Mouse (Mus musculus): ENCODE measurements around the gene Abcf1. TPM values are rescaled to one million over a fixed set of nuclear protein-coding genes. Genes with fewer than 3 reads are reported as not detected.
"Not testable (repeated sequence)": the region's sequence is repeated elsewhere in the genome, so short reads cannot be mapped to it uniquely, and the experiment has no call there.

Abcf1 gene
- polyA plus RNA-seq, 1 experiment from 2014 or later, result 73.9 TPM

GRCm38 (mm10) chr17:35952559-35952958 is 17.0 kb downstream of the Abcf1 start:
- peak; percentile 35; the same call in 1 of the 2 replicates for ATAC-seq
- H3K9ac ChIP-seq (ENCODE audit: low read depth, low read length); H3K9me3 ChIP-seq (ENCODE audit: control insufficient read depth, low read length); H3K27me3 ChIP-seq (replicated peaks; ENCODE audit: control insufficient read depth, insufficient read depth, low read length); H3K27ac ChIP-seq (ENCODE audit: low read depth, low read length); H3K4me3 ChIP-seq (ENCODE audit: low read length); H3K4me2 ChIP-seq (ENCODE audit: low read length); H3K4me1 ChIP-seq (ENCODE audit: control insufficient read depth, insufficient read depth, low read depth, low read length): not testable (repeated sequence)
- WGBS, result 100% methylated on average over 2 of the region's 3 CpGs
- peaks cover 14% of the 10 kb centered on the region for H3K36me3 ChIP-seq (ENCODE audit: control insufficient read depth, insufficient read depth, low read length)

- not testable (repeated sequence) for H3K4me1 ChIP-seq (ENCODE audit: control insufficient read depth, insufficient read depth, low read depth, low read length); H3K9me3 ChIP-seq (ENCODE audit: control insufficient read depth, low read length); H3K4me3 ChIP-seq (ENCODE audit: low read length); H3K36me3 ChIP-seq (ENCODE audit: control insufficient read depth, insufficient read depth, low read length); H3K27me3 ChIP-seq (replicated peaks; ENCODE audit: control insufficient read depth, insufficient read depth, low read length); ATAC-seq; H3K9ac ChIP-seq (ENCODE audit: low read depth, low read length); H3K27ac ChIP-seq (ENCODE audit: low read depth, low read length); H3K4me2 ChIP-seq (ENCODE audit: low read length)
Observed at GRCm38 (mm10) chr17:35950946-35951345, 18.6 kb downstream of the Abcf1 start.

- no peak overlapping the region for H3K4me2 ChIP-seq (ENCODE audit: low read length)
- WGBS, result 49% methylated on average over 1 of the region's 1 CpGs
- ATAC-seq, result no peak
Observed at GRCm38 (mm10) chr17:35939941-35940340, 29.6 kb downstream of the Abcf1 start.

GRCm38 (mm10) chr17:35939108-35939507 is 30.5 kb downstream of the Abcf1 start:
- ATAC-seq, result no peak
- H3K4me1 ChIP-seq (ENCODE audit: control insufficient read depth, insufficient read depth, low read depth, low read length), result no peaks in the 10 kb centered on the region
- no peak overlapping the region for H3K4me2 ChIP-seq (ENCODE audit: low read length)
- H3K27me3 ChIP-seq (replicated peaks; ENCODE audit: control insufficient read depth, insufficient read depth, low read length), result no peaks in the 10 kb centered on the region
- WGBS, result 49% methylated on average over 2 of the region's 2 CpGs
- H3K27ac ChIP-seq (ENCODE audit: low read depth, low read length), result no peak overlapping the region
- no peaks in the 10 kb centered on the region for H3K9me3 ChIP-seq (ENCODE audit: control insufficient read depth, low read length)
- no peak overlapping the region for H3K4me3 ChIP-seq (ENCODE audit: low read length)
- H3K36me3 ChIP-seq (ENCODE audit: control insufficient read depth, insufficient read depth, low read length), result no peaks in the 10 kb centered on the region
- no peak overlapping the region for H3K9ac ChIP-seq (ENCODE audit: low read depth, low read length)

More at GRCm38 (mm10) chr17:35939941-35940340, 29.6 kb downstream of the Abcf1 start:
- H3K27me3 ChIP-seq (replicated peaks; ENCODE audit: control insufficient read depth, insufficient read depth, low read length), result no peaks in the 10 kb centered on the region
- no peak overlapping the region for H3K27ac ChIP-seq (ENCODE audit: low read depth, low read length)
- H3K4me1 ChIP-seq (ENCODE audit: control insufficient read depth, insufficient read depth, low read depth, low read length), result no peaks in the 10 kb centered on the region
- no peaks in the 10 kb centered on the region for H3K36me3 ChIP-seq (ENCODE audit: control insufficient read depth, insufficient read depth, low read length)
- no peaks in the 10 kb centered on the region for H3K9me3 ChIP-seq (ENCODE audit: control insufficient read depth, low read length)
- H3K9ac ChIP-seq (ENCODE audit: low read depth, low read length), result no peak overlapping the region
- no peak overlapping the region for H3K4me3 ChIP-seq (ENCODE audit: low read length)

- Histone ChIP-seq H3K9me3 (ENCODE audit: control insufficient read depth, low read length) (no peaks in the 10 kb centered on the region), H3K27me3 (replicated peaks; ENCODE audit: control insufficient read depth, insufficient read depth, low read length) (no peaks in the 10 kb centered on the region), H3K27ac (ENCODE audit: low read depth, low read length) (no peak overlapping the region), H3K4me1 (ENCODE audit: control insufficient read depth, insufficient read depth, low read depth, low read length) (no peaks in the 10 kb centered on the region), H3K4me3 (ENCODE audit: low read length) (no peak overlapping the region), H3K4me2 (ENCODE audit: low read length) (no peak overlapping the region), H3K36me3 (ENCODE audit: control insufficient read depth, insufficient read depth, low read length) (no peaks in the 10 kb centered on the region), H3K9ac (ENCODE audit: low read depth, low read length) (no peak overlapping the region)
- ATAC-seq, result peak; percentile 90
- 53% methylated on average over 2 of the region's 2 CpGs for WGBS
Observed at GRCm38 (mm10) chr17:35937700-35938348, 31.7 kb downstream of the Abcf1 start.

GRCm38 (mm10) chr17:35935763-35936162 is 33.8 kb downstream of the Abcf1 start:
- H3K4me1 ChIP-seq (ENCODE audit: control insufficient read depth, insufficient read depth, low read depth, low read length); H3K4me2 ChIP-seq (ENCODE audit: low read length); H3K36me3 ChIP-seq (ENCODE audit: control insufficient read depth, insufficient read depth, low read length); H3K27me3 ChIP-seq (replicated peaks; ENCODE audit: control insufficient read depth, insufficient read depth, low read length); H3K9me3 ChIP-seq (ENCODE audit: control insufficient read depth, low read length); H3K9ac ChIP-seq (ENCODE audit: low read depth, low read length); H3K27ac ChIP-seq (ENCODE audit: low read depth, low read length); ATAC-seq; H3K4me3 ChIP-seq (ENCODE audit: low read length): not testable (repeated sequence)
- WGBS, result 89% methylated on average over 14 of the region's 14 CpGs

- Histone ChIP-seq H3K27ac (ENCODE audit: low read depth, low read length) (no peak overlapping the region), H3K4me2 (ENCODE audit: low read length) (no peak overlapping the region), H3K9me3 (ENCODE audit: control insufficient read depth, low read length) (no peaks in the 10 kb centered on the region), H3K9ac (ENCODE audit: low read depth, low read length) (no peak overlapping the region), H3K4me3 (ENCODE audit: low read length) (no peak overlapping the region), H3K4me1 (ENCODE audit: control insufficient read depth, insufficient read depth, low read depth, low read length) (no peaks in the 10 kb centered on the region), H3K36me3 (ENCODE audit: control insufficient read depth, insufficient read depth, low read length) (peaks cover 32% of the 10 kb centered on the region), H3K27me3 (replicated peaks; ENCODE audit: control insufficient read depth, insufficient read depth, low read length) (no peaks in the 10 kb centered on the region)
- 86% methylated on average over 4 of the region's 4 CpGs for WGBS
- ATAC-seq, result no peak
Observed at GRCm38 (mm10) chr17:35932608-35933007, 37.0 kb downstream of the Abcf1 start.

- WGBS, result 89% methylated on average over 12 of the region's 12 CpGs
- Histone ChIP-seq H3K9me3 (ENCODE audit: control insufficient read depth, low read length) (no peaks in the 10 kb centered on the region), H3K36me3 (ENCODE audit: control insufficient read depth, insufficient read depth, low read length) (peaks cover 46% of the 10 kb centered on the region)
Observed at GRCm38 (mm10) chr17:35930627-35931026, 38.9 kb downstream of the Abcf1 start.

GRCm38 (mm10) chr17:35929534-35929933 is 40.0 kb downstream of the Abcf1 start:
- Histone ChIP-seq H3K36me3 (ENCODE audit: control insufficient read depth, insufficient read depth, low read length) (peaks cover 53% of the 10 kb centered on the region), H3K9ac (ENCODE audit: low read depth, low read length) (no peak overlapping the region), H3K27ac (ENCODE audit: low read depth, low read length) (no peak overlapping the region), H3K27me3 (replicated peaks; ENCODE audit: control insufficient read depth, insufficient read depth, low read length) (no peaks in the 10 kb centered on the region), H3K9me3 (ENCODE audit: control insufficient read depth, low read length) (no peaks in the 10 kb centered on the region), H3K4me2 (ENCODE audit: low read length) (no peak overlapping the region), H3K4me1 (ENCODE audit: control insufficient read depth, insufficient read depth, low read depth, low read length) (no peaks in the 10 kb centered on the region), H3K4me3 (ENCODE audit: low read length) (no peak overlapping the region)
- no peak for ATAC-seq
- 95% methylated on average over 2 of the region's 2 CpGs for WGBS

More at GRCm38 (mm10) chr17:35930627-35931026, 38.9 kb downstream of the Abcf1 start:
- no peaks in the 10 kb centered on the region for H3K4me1 ChIP-seq (ENCODE audit: control insufficient read depth, insufficient read depth, low read depth, low read length)
- H3K4me3 ChIP-seq (ENCODE audit: low read length), result no peak overlapping the region
- H3K9ac ChIP-seq (ENCODE audit: low read depth, low read length), result no peak overlapping the region
- no peak overlapping the region for H3K27ac ChIP-seq (ENCODE audit: low read depth, low read length)
- no peak overlapping the region for H3K4me2 ChIP-seq (ENCODE audit: low read length)
- ATAC-seq, result no peak
- H3K27me3 ChIP-seq (replicated peaks; ENCODE audit: control insufficient read depth, insufficient read depth, low read length), result no peaks in the 10 kb centered on the region
